Mouse (Mus musculus) liver, embryonic 14.5 days (tissue): ENCODE measurements around the gene Chn2. TPM values are rescaled to one million over a fixed set of nuclear protein-coding genes. Genes with fewer than 3 reads are reported as not detected.

Source experiments
- ATAC-seq: fragments of 200-750 bp; cut with Nextera tagmentation; 2 replicates; pipeline ENCODE4 v1.8.0; 2017; ENCODE audit warnings: moderate number of reproducible peaks, mild to moderate bottlenecking, moderate library complexity; ENCODE audit not compliant: insufficient read depth
- DNase-seq, 3 experiments: peaks; one replicate each; pipeline ENCODE4 v3.0.0-alpha.2; 2012 to 2013; ENCODE audit warnings: low read depth in 3 of 3, low spot score in 3 of 3
- H3K27ac ChIP-seq: fragments of 300-500 bp; sonication (generic); 2 replicates; pipeline ENCODE4 v1.5.1; 2014; ENCODE audit warnings: moderate library complexity, mild to moderate bottlenecking, control low read depth, inconsistent platforms
- H3K27me3 ChIP-seq: fragments of 300-500 bp; sonication (generic); 2 replicates; pipeline ENCODE4 v1.6.1; 2014; ENCODE audit warnings: mild to moderate bottlenecking, low read length, moderate library complexity; ENCODE audit not compliant: control insufficient read depth, insufficient read depth
- H3K36me3 ChIP-seq: fragments of 300-500 bp; sonication (generic); replicated peaks from 2 replicates; pipeline ENCODE4 v1.6.1; 2014; ENCODE audit warnings: low read depth; ENCODE audit not compliant: control insufficient read depth, insufficient read depth
- H3K4me1 ChIP-seq, 2 experiments: fragments of 200-500 bp in 1 of 2; fragments of 300-500 bp in 1 of 2; sonication (generic) in 1 of 2; replicated peaks; 2 replicates each; pipeline ENCODE4 v1.6.1; 2012 to 2014; ENCODE audit warnings: antibody characterized with exemption in 1 of 2, inconsistent platforms in 1 of 2, low read length in 1 of 2; ENCODE audit not compliant: control insufficient read depth in 2 of 2, insufficient read depth in 2 of 2
- H3K4me2 ChIP-seq: fragments of 300-500 bp; sonication (generic); 2 replicates; pipeline ENCODE4 v1.6.1; 2014; ENCODE audit warnings: low read depth, mild to moderate bottlenecking, control low read depth, moderate library complexity
- H3K4me3 ChIP-seq, 2 experiments: fragments of 200-500 bp in 1 of 2; fragments of 300-500 bp in 1 of 2; sonication (generic) in 1 of 2; 2 replicates each; pipeline ENCODE4 v1.5.1; 2012 to 2014; ENCODE audit warnings: low read depth in 2 of 2, low read length in 2 of 2, mild to moderate bottlenecking in 2 of 2, control low read depth in 1 of 2, inconsistent platforms in 1 of 2, moderate library complexity in 1 of 2; ENCODE audit not compliant: insufficient read depth in 1 of 2
- H3K9ac ChIP-seq: fragments of 300-500 bp; sonication (generic); replicated peaks from 2 replicates; pipeline ENCODE4 v1.6.1; 2014; ENCODE audit warnings: mild to moderate bottlenecking, control low read depth, moderate library complexity
- H3K9me3 ChIP-seq: fragments of 300-500 bp; sonication (generic); 2 replicates; pipeline ENCODE4 v1.6.1; 2016; ENCODE audit warnings: low read length, mixed read lengths; ENCODE audit not compliant: control insufficient read depth
- CTCF ChIP-seq: IDR thresholded peaks from 2 replicates; pipeline ENCODE4 v1.5.1; 2016; ENCODE audit warnings: antibody characterized with exemption, low read depth, control low read depth
- EP300 ChIP-seq: IDR thresholded peaks from 2 replicates; pipeline ENCODE4 v1.6.1; 2016; ENCODE audit warnings: antibody characterized with exemption, low read depth
- WGBS: fragments of 180-500 bp; shearing (Covaris S2); extraction: QIAGEN DNeasy Blood & Tissue Kit; methylation state at CpG from one replicate; pipeline ENCODE4 v1.1.7; 2014; ENCODE audit not compliant: insufficient replicate concordance; 5-methylcytosine and 5-hydroxymethylcytosine counted together
- polyA plus RNA-seq, 2 experiments: library from polyadenylated mRNA; depleted of rRNA in 1 of 2; stranded (reverse) in 1 of 2; unstranded in 1 of 2; fragments of >200 nt; fragmentation: Nextera tagmentation in 1 of 2; extraction: Ambion mirVana in 1 of 2; gene quantifications; 2 replicates each; pipeline versions ENCODE4 v1.2.1 to v1.2.3; 2012 to 2014

The Chn2 gene
- polyA plus RNA-seq, 2 experiments, result 1.7 to 4.3 TPM

DNA sequence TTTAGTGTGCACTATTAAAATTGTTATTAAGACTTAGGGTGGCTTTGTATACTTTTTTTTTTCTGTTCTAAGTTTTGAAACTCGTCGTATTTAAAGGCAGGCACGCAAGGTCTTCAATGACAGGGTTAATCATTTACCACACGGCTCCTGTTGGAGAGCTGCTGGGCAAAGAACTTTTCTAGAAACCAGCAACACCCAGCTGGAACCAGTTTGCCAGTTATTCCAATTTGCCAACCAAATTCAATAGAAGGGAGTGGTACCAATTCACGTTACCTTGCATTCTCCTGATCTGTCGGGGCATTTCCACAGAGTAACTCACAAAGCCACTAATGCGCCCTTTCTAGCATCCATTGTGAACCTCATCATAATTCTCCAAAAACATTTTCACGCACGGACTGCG is 290.8 kb downstream of the Chn2 start:
- no peak for ATAC-seq
- H3K9ac ChIP-seq, result no peak overlapping the region
- no peak overlapping the region for H3K4me2 ChIP-seq
- H3K9me3 ChIP-seq, result no peaks in the 10 kb centered on the region
- 64% methylated on average over 10 of the region's 10 CpGs for WGBS
- H3K4me1 ChIP-seq, result no peaks in the 10 kb centered on the region; a peak in 1 of 4 replicates
- no peak overlapping the region for H3K4me3 ChIP-seq
- peak; percentile 7 to 16 (median 14) for DNase-seq
- peaks cover 16% of the 10 kb centered on the region for H3K27me3 ChIP-seq
- H3K27ac ChIP-seq, result no peak overlapping the region
- H3K36me3 ChIP-seq, result no peaks in the 10 kb centered on the region
- TF ChIP-seq CTCF, result no peak

DNA sequence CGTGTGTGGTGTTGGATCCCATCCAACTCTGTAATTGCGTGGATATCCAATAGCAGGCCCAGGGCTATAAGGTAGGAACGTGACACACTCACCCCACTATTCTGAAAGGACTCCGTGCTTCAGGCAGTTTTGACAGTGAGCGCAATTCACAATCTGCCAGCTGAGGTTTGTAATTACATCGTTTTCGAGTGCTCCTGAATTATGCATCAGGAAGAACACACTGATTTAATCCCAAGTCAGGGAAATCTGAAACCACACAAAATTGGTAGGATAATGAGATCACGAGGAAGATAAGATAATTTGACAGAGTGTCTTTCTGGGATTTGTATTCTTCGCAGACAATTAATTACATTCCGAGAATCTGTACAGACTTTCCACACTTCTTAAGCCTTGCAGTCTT is 292.4 kb downstream of the Chn2 start:
- Histone ChIP-seq H3K27ac (no peak overlapping the region), H3K4me2 (no peak overlapping the region), H3K9ac (no peak overlapping the region), H3K9me3 (no peaks in the 10 kb centered on the region), H3K4me3 (no peak overlapping the region), H3K4me1 (no peaks in the 10 kb centered on the region; a peak in 1 of 4 replicates), H3K36me3 (no peaks in the 10 kb centered on the region), H3K27me3 (peaks cover 7% of the 10 kb centered on the region)
- 65% methylated on average over 10 of the region's 10 CpGs for WGBS
- no peak for ATAC-seq
- no peak for DNase-seq
- TF ChIP-seq EP300 (no peak), CTCF (no peak)

DNA sequence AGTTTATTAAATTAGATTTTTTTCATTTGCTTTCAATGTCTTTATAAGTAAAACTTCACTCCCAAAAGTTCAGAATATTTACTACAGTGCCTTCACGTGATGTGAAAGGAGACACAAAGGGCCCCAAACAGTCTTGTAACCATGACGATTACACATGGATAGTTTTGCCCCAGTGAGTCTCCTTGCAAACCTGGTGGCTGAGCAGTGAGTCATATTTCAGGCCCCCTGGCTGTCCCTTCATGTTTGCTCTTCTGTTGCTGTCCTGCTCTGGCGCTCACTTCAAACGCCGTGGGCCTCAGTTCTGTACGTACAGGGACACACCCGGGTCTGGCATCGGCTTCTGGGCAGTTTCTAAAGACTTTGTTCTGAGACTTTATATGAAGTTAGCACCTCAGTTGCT is 292.8 kb downstream of the Chn2 start:
- ATAC-seq (no peak), DNase-seq (no peak)
- Histone ChIP-seq H3K9me3 (no peaks in the 10 kb centered on the region), H3K4me3 (no peak overlapping the region), H3K27me3 (peaks cover 2% of the 10 kb centered on the region), H3K27ac (no peak overlapping the region), H3K4me2 (no peak overlapping the region), H3K36me3 (no peaks in the 10 kb centered on the region), H3K4me1 (no peaks in the 10 kb centered on the region; a peak in 1 of 4 replicates), H3K9ac (no peak overlapping the region)
- 73% methylated on average over 8 of the region's 8 CpGs for WGBS
- TF ChIP-seq EP300 (no peak), CTCF (no peak)

DNA sequence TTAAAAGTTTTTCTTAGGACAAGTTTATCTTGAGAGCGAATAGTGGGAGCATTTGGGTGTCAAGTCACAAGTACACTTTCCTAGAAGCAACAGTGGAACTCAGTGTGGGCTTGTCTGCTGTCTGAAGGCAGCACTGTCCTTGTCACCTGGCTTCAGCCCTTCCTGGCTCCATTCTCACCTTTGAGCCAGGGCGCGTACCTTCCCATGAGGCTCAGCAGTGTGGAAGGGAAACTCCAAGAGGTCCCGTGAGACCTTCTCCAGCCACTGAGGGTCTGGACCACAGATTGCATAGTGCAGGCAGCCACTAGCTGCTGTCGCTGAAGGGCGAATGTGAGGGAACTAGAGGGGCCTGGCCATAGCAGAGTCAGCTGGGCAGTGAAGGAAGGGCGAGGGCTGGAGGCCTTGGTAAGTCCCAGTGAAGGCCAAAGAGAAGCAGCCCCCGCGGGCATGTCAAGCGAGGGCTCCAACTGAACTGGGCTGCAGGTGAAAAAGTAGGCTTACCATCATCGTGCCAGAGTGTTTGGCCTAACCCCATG is 293.8 kb downstream of the Chn2 start:
- no peak for DNase-seq
- Histone ChIP-seq H3K9me3 (no peaks in the 10 kb centered on the region), H3K4me3 (no peak overlapping the region), H3K9ac (no peak overlapping the region), H3K27ac (no peak overlapping the region), H3K4me1 (no peaks in the 10 kb centered on the region; a peak in 1 of 4 replicates), H3K36me3 (no peaks in the 10 kb centered on the region), H3K4me2 (no peak overlapping the region), H3K27me3 (no peaks in the 10 kb centered on the region)
- ATAC-seq, result no peak
- no peak for TF ChIP-seq CTCF
- TF ChIP-seq EP300, result no peak
- WGBS, result 60% methylated on average over 11 of the region's 11 CpGs

DNA sequence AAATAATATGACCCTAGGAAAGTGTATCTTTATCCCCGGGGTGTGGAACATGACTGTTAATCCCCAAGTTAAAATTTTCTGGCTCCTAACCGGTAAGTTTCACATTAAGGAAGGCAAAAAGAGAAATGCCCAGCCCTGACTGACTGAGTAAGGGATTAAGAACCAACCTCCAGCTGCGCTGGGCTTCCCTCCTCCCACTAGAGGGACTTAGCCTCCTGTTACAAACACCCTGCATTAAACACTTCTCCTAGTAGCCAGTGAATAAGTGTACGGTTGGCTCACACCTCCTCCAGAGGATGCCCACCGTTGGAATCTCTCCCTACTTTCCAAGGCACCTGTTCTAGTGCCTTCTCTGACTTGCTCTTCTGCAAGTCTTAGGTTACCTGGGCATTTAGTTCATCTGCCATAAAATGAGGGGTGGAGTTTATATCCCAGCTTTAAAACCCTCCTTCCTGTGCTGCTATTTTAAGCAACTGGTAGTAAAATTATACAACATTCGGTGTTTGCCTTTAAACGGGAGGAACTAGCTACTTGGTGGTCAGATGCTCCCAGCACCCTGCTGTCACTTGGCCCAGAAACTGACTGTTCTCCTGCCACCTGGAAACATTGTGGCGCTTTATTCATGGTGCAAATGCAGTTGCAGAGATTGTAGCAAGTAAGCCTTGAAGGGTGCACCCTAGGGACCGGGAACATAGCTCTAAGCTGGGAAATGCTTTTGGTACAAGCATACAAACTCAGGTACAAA is 294.5 kb downstream of the Chn2 start:
- H3K4me2 ChIP-seq, result no peak overlapping the region
- H3K27me3 ChIP-seq, result no peaks in the 10 kb centered on the region
- no peak overlapping the region for H3K9ac ChIP-seq
- no peak for TF ChIP-seq CTCF
- TF ChIP-seq EP300, result no peak
- 37% methylated on average over 9 of the region's 9 CpGs for WGBS
- ATAC-seq (no peak), DNase-seq (no peak)
- H3K4me3 ChIP-seq, result no peak overlapping the region
- no peaks in the 10 kb centered on the region for H3K9me3 ChIP-seq
- no peak overlapping the region for H3K27ac ChIP-seq
- no peaks in the 10 kb centered on the region; a peak in 1 of 4 replicates for H3K4me1 ChIP-seq
- H3K36me3 ChIP-seq, result no peaks in the 10 kb centered on the region
